Mouse (Mus musculus) stomach, postnatal 0 days (tissue): ENCODE measurements at regions not wholly inside any gene's neighbourhood (a gene's known extent, or its start where the extent isn't known, plus 50 kb on each side); places are given as distances from the start of the nearest gene placed in this dataset.

ENCODE experiments used
- ATAC-seq: fragments of 200-750 bp; cut with Nextera tagmentation; 2 replicates; pipeline ENCODE4 v1.8.0; 2017; ENCODE audit not compliant: low FRiP score, low TSS enrichment
- DNase-seq: peaks from one replicate; pipeline ENCODE4 v3.0.0-alpha.2; 2016; ENCODE audit warnings: low spot score
- H3K27ac ChIP-seq: fragments of 300-500 bp; sonication (generic); replicated peaks from 2 replicates; pipeline ENCODE4 v1.5.1; 2014; ENCODE audit warnings: mild to moderate bottlenecking, control low read depth
- H3K27me3 ChIP-seq: fragments of 300-500 bp; sonication (generic); 2 replicates; pipeline ENCODE4 v1.6.1; 2014; ENCODE audit warnings: low read length; ENCODE audit not compliant: control insufficient read depth, insufficient read depth
- H3K36me3 ChIP-seq: fragments of 300-500 bp; sonication (generic); 2 replicates; pipeline ENCODE4 v1.6.1; 2014; ENCODE audit warnings: low read length, mixed read lengths; ENCODE audit not compliant: control insufficient read depth, insufficient read depth
- H3K4me1 ChIP-seq: fragments of 300-500 bp; sonication (generic); replicated peaks from 2 replicates; pipeline ENCODE4 v1.6.1; 2014; ENCODE audit warnings: antibody characterized with exemption; ENCODE audit not compliant: control insufficient read depth, insufficient read depth
- H3K4me2 ChIP-seq: fragments of 300-500 bp; sonication (generic); replicated peaks from 2 replicates; pipeline ENCODE4 v1.6.1; 2014; ENCODE audit warnings: low read depth, mild to moderate bottlenecking, control low read depth, moderate library complexity
- H3K4me3 ChIP-seq: fragments of 300-500 bp; sonication (generic); 2 replicates; pipeline ENCODE4 v1.5.1; 2014; ENCODE audit warnings: low read depth, low read length, control low read depth
- H3K9ac ChIP-seq: fragments of 300-500 bp; sonication (generic); 2 replicates; pipeline ENCODE4 v1.6.1; 2014; ENCODE audit warnings: mild to moderate bottlenecking, low read length, control low read depth, mixed read lengths
- H3K9me3 ChIP-seq: fragments of 300-500 bp; sonication (generic); 2 replicates; pipeline ENCODE4 v1.6.1; 2016; ENCODE audit warnings: low read length; ENCODE audit not compliant: control insufficient read depth
- CTCF ChIP-seq: IDR thresholded peaks from 2 replicates; pipeline ENCODE4 v1.5.1; 2016; ENCODE audit warnings: antibody characterized with exemption, low read depth, mild to moderate bottlenecking, moderate library complexity
- EP300 ChIP-seq: optimal IDR thresholded peaks from 2 replicates; pipeline ENCODE3; 2016; ENCODE audit warnings: antibody characterized with exemption
- WGBS: fragments of 180-500 bp; shearing (Covaris S2); extraction: QIAGEN DNeasy Blood & Tissue Kit; methylation state at CpG from one replicate; pipeline ENCODE4 v1.1.7; 2014; 5-methylcytosine and 5-hydroxymethylcytosine counted together

GRCm38 (mm10) chr16:78697514-78698209, 121.2 kb upstream of the D16Ertd472e start:
- H3K9me3 ChIP-seq = no peaks in the 10 kb centered on the region
- 25% methylated on average over 3 of the region's 3 CpGs for WGBS
- H3K27ac ChIP-seq = no peak overlapping the region
- no peak for TF ChIP-seq EP300
- no peak for TF ChIP-seq CTCF
- no peaks in the 10 kb centered on the region for H3K36me3 ChIP-seq
- H3K9ac ChIP-seq = no peak overlapping the region
- H3K4me1 ChIP-seq = no peaks in the 10 kb centered on the region
- ATAC-seq (no peak), DNase-seq (no peak)
- no peaks in the 10 kb centered on the region for H3K27me3 ChIP-seq
- no peak overlapping the region for H3K4me2 ChIP-seq
- H3K4me3 ChIP-seq = no peak overlapping the region

- ATAC-seq (no peak), DNase-seq (no peak)
- Histone ChIP-seq H3K4me3 (no peak overlapping the region), H3K4me2 (no peak overlapping the region), H3K4me1 (no peaks in the 10 kb centered on the region), H3K27me3 (no peaks in the 10 kb centered on the region), H3K27ac (no peak overlapping the region), H3K9me3 (no peaks in the 10 kb centered on the region), H3K36me3 (no peaks in the 10 kb centered on the region), H3K9ac (no peak overlapping the region)
- TF ChIP-seq EP300 = no peak
- TF ChIP-seq CTCF = no peak
These were observed 111.7 kb upstream of the D16Ertd472e start for GRCm38 (mm10) chr16:78688251-78688650.

- Histone ChIP-seq H3K27ac (no peak overlapping the region), H3K9me3 (no peaks in the 10 kb centered on the region), H3K9ac (no peak overlapping the region), H3K27me3 (no peaks in the 10 kb centered on the region), H3K4me2 (no peak overlapping the region), H3K4me3 (no peak overlapping the region), H3K4me1 (no peaks in the 10 kb centered on the region), H3K36me3 (no peaks in the 10 kb centered on the region)
- ATAC-seq (no peak), DNase-seq (no peak)
- WGBS = 41% methylated on average over 1 of the region's 1 CpGs
- TF ChIP-seq CTCF (no peak), EP300 (no peak)
These were observed 108.7 kb upstream of the D16Ertd472e start for GRCm38 (mm10) chr16:78685160-78685559.

GRCm38 (mm10) chr16:78684031-78684430, 107.5 kb upstream of the D16Ertd472e start:
- Histone ChIP-seq H3K4me1 (no peaks in the 10 kb centered on the region), H3K9me3 (no peaks in the 10 kb centered on the region), H3K4me3 (no peak overlapping the region), H3K4me2 (no peak overlapping the region), H3K36me3 (no peaks in the 10 kb centered on the region), H3K27ac (no peak overlapping the region), H3K27me3 (no peaks in the 10 kb centered on the region), H3K9ac (no peak overlapping the region)
- TF ChIP-seq EP300 (no peak), CTCF (no peak)
- WGBS = 56% methylated on average over 8 of the region's 8 CpGs
- DNase-seq = no peak
- ATAC-seq = no peak

- H3K9me3 ChIP-seq = no peaks in the 10 kb centered on the region
- H3K4me3 ChIP-seq = no peak overlapping the region
- 62% methylated on average over 7 of the region's 7 CpGs for WGBS
- ATAC-seq = no peak
- no peaks in the 10 kb centered on the region for H3K4me1 ChIP-seq
- TF ChIP-seq CTCF (no peak), EP300 (no peak)
- DNase-seq = no peak
- no peak overlapping the region for H3K9ac ChIP-seq
- H3K27me3 ChIP-seq = no peaks in the 10 kb centered on the region
- no peak overlapping the region for H3K27ac ChIP-seq
- no peaks in the 10 kb centered on the region for H3K36me3 ChIP-seq
- no peak overlapping the region for H3K4me2 ChIP-seq
These were observed 84.6 kb upstream of the D16Ertd472e start for GRCm38 (mm10) chr16:78661126-78661525.

- Histone ChIP-seq H3K27me3 (no peaks in the 10 kb centered on the region), H3K4me1 (no peaks in the 10 kb centered on the region), H3K9ac (no peak overlapping the region), H3K4me3 (no peak overlapping the region), H3K27ac (no peak overlapping the region), H3K9me3 (no peaks in the 10 kb centered on the region), H3K4me2 (no peak overlapping the region), H3K36me3 (no peaks in the 10 kb centered on the region)
- WGBS = 14% methylated on average over 1 of the region's 1 CpGs
- DNase-seq (no peak), ATAC-seq (no peak)
- TF ChIP-seq CTCF = peak; percentile 70
- no peak for TF ChIP-seq EP300
These were observed 68.2 kb upstream of the D16Ertd472e start for GRCm38 (mm10) chr16:78644710-78645109.
